Mouse (Mus musculus) adrenal gland (tissue): ENCODE measurements around the gene Tph2.

Source experiments
- intact Hi-C: fragments of 180-260 bp; cut with DNase I; formaldehyde crosslinking; loops from one replicate; pipeline ENCODE4 v1.15.1; 2025

Gene Tph2

GRCm38 (mm10) chr10:115143641-115144040 is 41.2 kb downstream of the Tph2 start:
- intact Hi-C loops: no loop called here

GRCm38 (mm10) chr10:115137016-115137415 is 47.8 kb downstream of the Tph2 start:
- intact Hi-C loops: no loop called here

DNA sequence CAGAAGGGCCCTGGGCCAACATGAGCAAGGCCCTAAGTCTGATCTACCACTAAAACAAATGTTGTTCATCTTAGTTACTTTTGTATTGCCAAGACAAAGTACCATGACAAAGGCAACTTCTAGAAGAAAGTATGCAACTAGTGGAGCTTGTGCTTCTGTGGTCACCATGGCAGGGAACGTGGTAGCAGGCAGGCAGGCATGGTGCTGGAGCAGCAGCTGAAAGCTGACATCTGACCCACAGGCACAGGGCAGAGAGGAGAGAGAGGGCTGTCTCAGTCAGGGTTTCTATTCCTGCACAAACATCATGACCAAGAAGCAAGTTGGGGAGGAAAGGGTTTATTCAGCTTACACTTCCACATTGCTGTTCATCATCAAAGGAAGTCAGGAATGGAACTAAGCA is 56.9 kb downstream of the Tph2 start:
- intact Hi-C loops: no loop called here

- intact Hi-C loops: no loop called here
Measured at GRCm38 (mm10) chr10:115125550-115125949, 59.3 kb downstream of the Tph2 start.

DNA sequence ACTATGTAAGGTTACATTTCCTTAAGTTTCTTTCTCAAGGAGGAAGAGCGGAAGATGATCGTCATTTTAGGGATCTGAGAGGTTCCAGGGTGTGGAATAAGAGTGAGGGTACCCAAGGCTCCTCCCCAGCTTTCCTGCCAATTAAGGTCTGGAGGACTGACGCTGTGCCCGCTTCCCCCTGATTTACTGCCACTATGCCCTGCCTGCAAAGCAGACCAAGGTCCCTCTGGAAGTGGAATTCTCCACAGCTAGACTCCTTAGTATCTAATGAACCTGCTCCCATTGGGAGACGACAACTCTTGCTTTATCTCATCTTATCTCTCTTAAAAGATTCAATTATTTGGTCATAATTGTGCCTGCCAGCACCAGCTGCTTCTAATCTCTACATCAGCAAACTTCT is 59.8 kb downstream of the Tph2 start:
- intact Hi-C loops: no loop called here

GRCm38 (mm10) chr10:115107666-115108540 is 76.9 kb downstream of the Tph2 start:
- intact Hi-C loops: no loop called here

DNA sequence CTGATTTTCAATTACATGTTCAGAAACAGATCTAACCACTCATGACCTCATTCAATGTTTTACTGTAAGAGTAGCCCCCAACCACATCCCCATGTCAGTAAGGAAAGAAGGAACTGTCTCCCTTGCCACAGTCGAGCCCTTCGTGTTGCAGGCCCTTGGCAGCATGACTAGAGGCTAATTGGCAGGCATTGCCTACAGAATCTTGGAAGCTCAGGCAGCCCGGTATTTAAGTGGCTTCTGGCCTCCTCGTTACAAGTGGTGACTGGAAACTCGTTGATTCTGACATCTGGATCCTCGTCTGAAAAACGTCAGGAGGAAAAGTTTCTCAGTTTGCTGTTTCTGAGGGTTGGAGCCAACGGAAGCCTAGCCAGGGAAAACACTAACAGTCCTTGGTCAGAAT is 80.6 kb downstream of the Tph2 start:
- intact Hi-C loops: no loop called here

GRCm38 (mm10) chr10:115099890-115100580 is 84.8 kb downstream of the Tph2 start:
- intact Hi-C loops: no loop called here

GRCm38 (mm10) chr10:115097163-115097562 is 87.7 kb downstream of the Tph2 start:
- intact Hi-C loops: no loop called here

DNA sequence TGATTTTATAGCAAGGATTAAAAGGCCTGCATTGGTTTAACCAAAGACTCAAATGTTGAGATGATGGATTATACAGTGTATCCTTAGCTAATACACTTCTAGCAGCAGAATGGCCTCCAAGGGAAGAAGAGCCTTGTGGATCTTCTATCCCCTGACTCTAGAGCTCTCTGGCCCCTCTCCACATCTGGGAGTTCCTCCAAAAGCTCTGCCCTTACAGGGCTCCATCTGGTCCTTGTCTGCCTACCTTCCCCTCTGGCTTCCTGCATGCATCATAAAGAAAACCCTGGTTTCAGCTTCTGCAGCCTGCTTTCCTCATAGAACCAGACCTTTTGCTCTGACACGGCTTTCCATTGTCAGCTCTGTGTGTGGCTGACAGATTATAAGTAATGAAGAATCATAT is 88.6 kb downstream of the Tph2 start:
- intact Hi-C loops: no loop called here

- intact Hi-C loops: no loop called here
Measured at GRCm38 (mm10) chr10:115078232-115078631, 106.6 kb downstream of the Tph2 start.

- intact Hi-C loops: no loop called here
Measured at GRCm38 (mm10) chr10:115069123-115069911, 115.5 kb downstream of the Tph2 start.

DNA sequence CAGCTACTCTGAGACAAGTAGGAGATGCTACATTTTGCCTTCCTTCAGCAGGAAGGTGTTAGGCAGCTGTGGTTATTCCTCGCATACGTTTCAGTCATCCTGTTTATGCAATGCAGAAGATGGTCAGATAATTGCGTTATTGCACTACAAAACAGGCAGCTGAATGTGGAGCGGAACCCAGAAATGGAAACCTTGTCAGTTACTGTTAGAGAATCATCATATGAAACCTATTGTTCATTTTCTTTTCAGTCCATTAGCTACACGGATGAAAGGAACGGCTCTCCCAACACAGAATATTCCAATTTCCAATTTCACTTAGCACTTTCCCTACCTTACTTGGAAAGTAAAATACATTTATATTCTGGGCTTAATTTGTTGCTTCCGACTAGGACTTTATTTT is 120.9 kb downstream of the Tph2 start:
- intact Hi-C loops: no loop called here

DNA sequence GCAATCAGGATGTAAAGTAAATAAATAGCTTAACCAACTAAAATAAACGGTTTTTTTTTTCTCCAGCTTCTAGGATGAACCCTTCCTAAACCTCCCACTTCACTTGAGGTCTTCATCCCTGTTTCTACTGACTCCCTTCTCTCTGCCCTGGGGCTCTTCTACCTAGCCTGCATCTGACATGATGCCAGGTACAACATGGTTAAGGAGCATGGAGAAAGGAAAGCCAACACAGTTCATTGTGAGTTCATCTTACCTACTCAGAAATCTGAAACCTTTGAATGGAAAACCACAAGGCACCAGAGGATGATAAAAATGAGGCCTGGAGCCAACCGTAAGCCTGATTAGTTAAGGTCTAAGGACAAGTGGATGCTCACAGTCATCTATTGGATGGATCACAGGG is 123.3 kb downstream of the Tph2 start:
- intact Hi-C loops: no loop called here

GRCm38 (mm10) chr10:115060759-115061158 is 124.1 kb downstream of the Tph2 start:
- intact Hi-C loops: no loop called here

DNA sequence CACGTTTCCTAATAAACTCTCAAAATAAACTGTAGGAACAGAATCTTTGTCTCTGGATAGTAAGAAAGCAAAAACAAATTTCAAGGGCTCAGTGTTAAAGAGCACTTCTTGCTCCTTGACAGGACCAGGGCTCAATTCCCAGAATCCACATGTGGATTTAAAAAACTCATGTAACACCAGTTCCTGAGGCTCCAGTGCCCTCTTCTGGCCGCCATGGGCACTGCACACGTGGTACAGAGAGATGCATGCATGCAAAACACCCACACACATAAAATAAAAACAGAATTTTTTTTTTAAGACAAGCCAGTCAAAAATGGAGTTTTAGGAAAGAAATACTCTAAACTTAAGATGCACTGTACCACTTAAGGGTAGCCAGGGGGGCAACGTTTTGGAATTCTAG is 133.2 kb downstream of the Tph2 start:
- intact Hi-C loops: no loop called here

- intact Hi-C loops: no loop called here
Measured at GRCm38 (mm10) chr10:115050674-115051073, 134.1 kb downstream of the Tph2 start.

GRCm38 (mm10) chr10:115050178-115050577 is 134.6 kb downstream of the Tph2 start:
- intact Hi-C loops: no loop called here

- intact Hi-C loops: no loop called here
Measured at GRCm38 (mm10) chr10:115048565-115048964, 136.3 kb downstream of the Tph2 start.

DNA sequence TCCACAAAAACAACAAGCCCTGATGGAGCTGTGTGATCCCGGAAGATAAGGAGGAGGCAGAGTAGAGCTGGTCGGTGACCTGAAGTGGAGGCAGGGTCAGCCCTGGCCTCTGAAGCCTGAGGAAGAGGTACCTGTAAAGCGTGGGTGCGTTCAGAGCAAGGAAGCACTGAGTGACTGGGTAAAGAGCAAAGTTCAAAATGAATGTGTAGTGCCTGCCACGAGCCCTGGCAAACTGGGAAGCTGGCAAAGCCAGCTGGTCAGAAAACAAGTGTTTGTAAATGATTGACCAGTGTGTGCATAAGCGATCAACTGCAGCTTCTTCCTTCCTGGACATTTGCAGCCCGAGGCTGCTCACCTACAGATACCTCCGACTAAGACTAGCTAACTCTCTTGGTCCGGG is 149.1 kb downstream of the Tph2 start:
- intact Hi-C loops: no loop called here
